21 mouse cellular contexts compared by ENCODE assay signal in the genomic region with DNA sequence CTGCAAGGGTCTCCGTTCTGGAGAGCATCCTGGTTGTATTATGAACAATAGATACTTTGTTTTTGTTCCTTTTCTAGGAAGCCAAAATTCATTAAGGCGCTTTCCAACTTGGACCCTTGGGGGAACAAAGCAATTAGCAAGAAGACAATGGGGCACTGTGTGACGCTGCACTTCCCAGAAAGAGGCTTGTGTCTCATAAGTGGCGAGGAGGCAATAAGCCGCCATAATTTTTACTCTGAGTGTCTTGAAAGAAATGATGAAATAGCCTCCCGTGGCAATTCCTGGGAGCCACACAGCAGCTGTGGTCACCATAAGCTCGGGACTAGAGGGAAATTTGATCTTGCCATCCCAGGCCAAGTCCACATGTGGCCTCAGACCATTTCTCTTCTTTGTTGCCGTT.
DNase-seq lines count a peak whose midpoint lies in the region; ATAC-seq and TF ChIP-seq lines count a peak whose summit lies in the region.
"Had no signal": no experiment of that assay in that cellular context is flagged by ENCODE, and none has a peak within 500 bp of the region (broad histone marks: within the 10 kb centered on the region; RNA-seq: fewer than 3 reads in every experiment).

No protein-coding gene starts in this region.

- no peak overlapping the region for H3K4me3 ChIP-seq in forebrain, postnatal 0 days (ENCODE audit: low read depth, low read length)
- H3K4me3 ChIP-seq in forebrain, embryonic 11.5 days (ENCODE audit: low read depth, low read length): no peak overlapping the region
- H3K4me3 ChIP-seq in hindbrain, embryonic 13.5 days: no peak overlapping the region
- H3K4me3 ChIP-seq in neural tube, embryonic 13.5 days: no peak overlapping the region
- no peak overlapping the region for H3K4me3 ChIP-seq in intestine, embryonic 15.5 days (replicated peaks)
- H3K4me3 ChIP-seq: embryonic facial prominence, embryonic 13.5 days; layer of hippocampus, adult 2 months; neural tube, embryonic 12.5 days had no signal

- TF ChIP-seq CTCF in forebrain, postnatal 0 days (IDR thresholded peaks at IDR 0.05; ENCODE audit: low read depth): no peak
- no peak for TF ChIP-seq CTCF in brain, embryonic 14.5 days (IDR thresholded peaks at IDR 0.05; ENCODE audit: borderline replicate concordance, extremely low read depth, insufficient read depth, insufficient read length)

- no peaks in the 10 kb centered on the region for H3K27me3 ChIP-seq in forebrain, postnatal 0 days (ENCODE audit: insufficient read depth, low read length)
- no peaks in the 10 kb centered on the region for H3K27me3 ChIP-seq in forebrain, embryonic 11.5 days (ENCODE audit: control insufficient read depth, insufficient read depth, low read length)
- no peaks in the 10 kb centered on the region for H3K27me3 ChIP-seq in hindbrain, embryonic 13.5 days
- no peaks in the 10 kb centered on the region for H3K27me3 ChIP-seq in neural tube, embryonic 13.5 days
- H3K27me3 ChIP-seq in intestine, embryonic 15.5 days (replicated peaks): no peaks in the 10 kb centered on the region
- H3K27me3 ChIP-seq: CH12.LX; embryonic facial prominence, embryonic 13.5 days; neural tube, embryonic 12.5 days had no signal

- ATAC-seq in forebrain, postnatal 0 days: peak; percentile 12; the same call in 1 of the 2 replicates
- no peak for ATAC-seq in forebrain, embryonic 11.5 days (replicated peaks; ENCODE audit: low FRiP score)
- ATAC-seq in hindbrain, embryonic 13.5 days (ENCODE audit: low FRiP score): no peak
- peak; percentile 46 for ATAC-seq in neural tube, embryonic 13.5 days (ENCODE audit: low read depth)
- no peak for ATAC-seq in intestine, embryonic 15.5 days

- H3K9ac ChIP-seq in forebrain, postnatal 0 days: no peak overlapping the region
- no peak overlapping the region for H3K9ac ChIP-seq in forebrain, embryonic 11.5 days (ENCODE audit: low read length)
- no peak overlapping the region for H3K9ac ChIP-seq in hindbrain, embryonic 13.5 days
- no peak overlapping the region for H3K9ac ChIP-seq in neural tube, embryonic 13.5 days
- no peak overlapping the region for H3K9ac ChIP-seq in intestine, embryonic 15.5 days
- H3K9ac ChIP-seq: embryonic facial prominence, embryonic 13.5 days; neural tube, embryonic 12.5 days had no signal

- no peak for DNase-seq in forebrain, postnatal 0 days
- no peak for DNase-seq in forebrain, embryonic 11.5 days (ENCODE audit: low spot score)
- peak; percentile 47 for DNase-seq in brain, embryonic 14.5 days (ENCODE audit: low read depth)
- no peak for DNase-seq in layer of hippocampus, adult 11-12 months (ENCODE audit: low spot score)
- DNase-seq: adrenal gland, postnatal 36 days; cerebellum, adult 2 months; gastrocnemius, postnatal 36 days; kidney, adult 18-20 months; layer of hippocampus, postnatal 36 days; lung, adult 18-20 months; lung, postnatal 14 days; right cerebral cortex, postnatal 25 days; thymus, postnatal 36 days had no signal

- no peak overlapping the region for H3K27ac ChIP-seq in forebrain, postnatal 0 days (ENCODE audit: low read depth, low read length)
- H3K27ac ChIP-seq in forebrain, embryonic 11.5 days (ENCODE audit: low read depth, low read length): no peak overlapping the region
- peak overlapping the region; percentile 52 for H3K27ac ChIP-seq in hindbrain, embryonic 13.5 days
- peak overlapping the region; percentile 81 for H3K27ac ChIP-seq in neural tube, embryonic 13.5 days (replicated peaks)
- no peak overlapping the region for H3K27ac ChIP-seq in intestine, embryonic 15.5 days
- H3K27ac ChIP-seq: embryonic facial prominence, embryonic 13.5 days; kidney, postnatal 0 days; layer of hippocampus, adult 2 months; neural tube, embryonic 12.5 days had no signal

- H3K9me3 ChIP-seq in forebrain, postnatal 0 days (ENCODE audit: low read length): no peaks in the 10 kb centered on the region
- H3K9me3 ChIP-seq in forebrain, embryonic 11.5 days (ENCODE audit: control insufficient read depth, low read length): no peaks in the 10 kb centered on the region
- no peaks in the 10 kb centered on the region for H3K9me3 ChIP-seq in hindbrain, embryonic 13.5 days
- H3K9me3 ChIP-seq in neural tube, embryonic 13.5 days: no peaks in the 10 kb centered on the region
- H3K9me3 ChIP-seq in intestine, embryonic 15.5 days: no peaks in the 10 kb centered on the region
- H3K9me3 ChIP-seq: embryonic facial prominence, embryonic 13.5 days; neural tube, embryonic 12.5 days had no signal

- no peak overlapping the region for H3K4me2 ChIP-seq in forebrain, postnatal 0 days (ENCODE audit: low read depth)
- no peak overlapping the region for H3K4me2 ChIP-seq in forebrain, embryonic 11.5 days (ENCODE audit: low read depth, low read length, severe bottlenecking)
- no peak overlapping the region for H3K4me2 ChIP-seq in hindbrain, embryonic 13.5 days
- no peak overlapping the region for H3K4me2 ChIP-seq in neural tube, embryonic 13.5 days
- H3K4me2 ChIP-seq in intestine, embryonic 15.5 days (replicated peaks): no peak overlapping the region
- H3K4me2 ChIP-seq: embryonic facial prominence, embryonic 13.5 days; neural tube, embryonic 12.5 days had no signal

- no peak for TF ChIP-seq POLR2A in brain, embryonic 14.5 days (IDR thresholded peaks at IDR 0.05; ENCODE audit: borderline replicate concordance, extremely low read depth, insufficient read depth, insufficient read length, poor library complexity, severe bottlenecking)

- no peaks in the 10 kb centered on the region for H3K36me3 ChIP-seq in forebrain, postnatal 0 days (ENCODE audit: insufficient read depth)
- H3K36me3 ChIP-seq in forebrain, embryonic 11.5 days (ENCODE audit: control insufficient read depth, insufficient read depth, low read length): no peaks in the 10 kb centered on the region
- H3K36me3 ChIP-seq in hindbrain, embryonic 13.5 days: no peaks in the 10 kb centered on the region
- H3K36me3 ChIP-seq in neural tube, embryonic 13.5 days: no peaks in the 10 kb centered on the region
- H3K36me3 ChIP-seq in intestine, embryonic 15.5 days: no peaks in the 10 kb centered on the region
- H3K36me3 ChIP-seq: embryonic facial prominence, embryonic 13.5 days; neural tube, embryonic 12.5 days had no signal

- WGBS in forebrain, postnatal 0 days: 29% methylated on average over 8 of the region's 8 CpGs
- 49% methylated on average over 8 of the region's 8 CpGs for WGBS in forebrain, embryonic 11.5 days
- 32% methylated on average over 8 of the region's 8 CpGs for WGBS in hindbrain, embryonic 13.5 days
- 20% methylated on average over 8 of the region's 8 CpGs for WGBS in neural tube, embryonic 13.5 days
- 71% methylated on average over 8 of the region's 8 CpGs for WGBS in intestine, embryonic 15.5 days

- no peaks in the 10 kb centered on the region for H3K4me1 ChIP-seq in forebrain, postnatal 0 days (ENCODE audit: insufficient read depth)
- no peaks in the 10 kb centered on the region for H3K4me1 ChIP-seq in forebrain, embryonic 11.5 days (replicated peaks; ENCODE audit: control insufficient read depth, insufficient read depth, low read length)
- H3K4me1 ChIP-seq in hindbrain, embryonic 13.5 days (replicated peaks): peaks cover 14% of the 10 kb centered on the region
- peaks cover 17% of the 10 kb centered on the region for H3K4me1 ChIP-seq in neural tube, embryonic 13.5 days (replicated peaks)
- H3K4me1 ChIP-seq in intestine, embryonic 15.5 days (replicated peaks): no peaks in the 10 kb centered on the region
- H3K4me1 ChIP-seq: embryonic facial prominence, embryonic 13.5 days had no signal

Comparison
In these comparisons a context has a peak if more than half of its experiments do, and no peak if none do; other contexts are left out.
1. ATAC-seq: peak in forebrain, postnatal 0 days (single experiment) and neural tube, embryonic 13.5 days (single experiment); none in forebrain, embryonic 11.5 days (single experiment), hindbrain, embryonic 13.5 days (single experiment) and intestine, embryonic 15.5 days (single experiment).
2. H3K27ac ChIP-seq: peak in hindbrain, embryonic 13.5 days (single experiment) and neural tube, embryonic 13.5 days (single experiment); none in forebrain, postnatal 0 days (single experiment), forebrain, embryonic 11.5 days (single experiment) and intestine, embryonic 15.5 days (single experiment).